Mouse (Mus musculus): Measurements from ENCODE around the gene Rtl6. TPM values are rescaled to one million over a fixed set of nuclear protein-coding genes. Genes with fewer than 3 reads are reported as not detected.

Gene Rtl6
- polyA plus RNA-seq (2015; fragmentation: Nextera tagmentation; extraction: Ambion mirVana), result 10.1 and 10.3 TPM in 2 replicates

- Histone ChIP-seq H3K27ac (peak within 1 kb of the TSS; percentile 56), H3K9me3 (no peaks in the 10 kb centered on the region), H3K27me3 (replicated peaks) (no peaks in the 10 kb centered on the region), H3K4me3 (replicated peaks) (peak within 1 kb of the TSS; percentile 75), H3K4me1 (replicated peaks) (0 out of 2 replicates have a peak, but pooled peaks cover 4% of the 10 kb centered on the region), H3K9ac (peak within 1 kb of the TSS; percentile 73), H3K4me2 (replicated peaks) (peak within 1 kb of the TSS; percentile 84), H3K36me3 (0 out of 2 replicates have a peak, but pooled peaks cover 8% of the 10 kb centered on the region)
- ATAC-seq, result peak; percentile 95
- 9% methylated on average over 59 of the region's 59 CpGs for WGBS
Measured at GRCm38 (mm10) chr15:84557189-84557921, at the start of gene Rtl6. TSS of gene Rtl6 (minus strand) at chr15:84557823.

GRCm38 (mm10) chr15:84603267-84603963, 45.8 kb upstream of the Rtl6 start:
- WGBS, result 66% methylated on average over 8 of the region's 8 CpGs
- Histone ChIP-seq H3K27me3 (replicated peaks) (no peaks in the 10 kb centered on the region), H3K36me3 (no peaks in the 10 kb centered on the region), H3K4me2 (replicated peaks) (no peak overlapping the region), H3K4me1 (replicated peaks) (no peaks in the 10 kb centered on the region), H3K9ac (no peak overlapping the region), H3K4me3 (replicated peaks) (no peak overlapping the region), H3K9me3 (no peaks in the 10 kb centered on the region), H3K27ac (no peak overlapping the region)
- ATAC-seq, result no peak

- WGBS, result 71% methylated on average over 9 of the region's 9 CpGs
- Histone ChIP-seq H3K27me3 (replicated peaks) (no peaks in the 10 kb centered on the region), H3K4me3 (replicated peaks) (no peak overlapping the region), H3K36me3 (no peaks in the 10 kb centered on the region), H3K4me2 (replicated peaks) (no peak overlapping the region), H3K9ac (no peak overlapping the region), H3K4me1 (replicated peaks) (no peaks in the 10 kb centered on the region), H3K27ac (no peak overlapping the region), H3K9me3 (no peaks in the 10 kb centered on the region)
- no peak for ATAC-seq
Measured at GRCm38 (mm10) chr15:84600977-84601595, 43.5 kb upstream of the Rtl6 start.

- Histone ChIP-seq H3K9ac (no peak overlapping the region), H3K27ac (no peak overlapping the region), H3K9me3 (no peaks in the 10 kb centered on the region), H3K4me3 (replicated peaks) (no peak overlapping the region), H3K4me2 (replicated peaks) (no peak overlapping the region), H3K4me1 (replicated peaks) (no peaks in the 10 kb centered on the region), H3K27me3 (replicated peaks) (no peaks in the 10 kb centered on the region), H3K36me3 (no peaks in the 10 kb centered on the region)
- ATAC-seq, result no peak
- 85% methylated on average over 2 of the region's 2 CpGs for WGBS
Measured at GRCm38 (mm10) chr15:84598911-84599310, 41.3 kb upstream of the Rtl6 start.

- no peaks in the 10 kb centered on the region for H3K27me3 ChIP-seq (replicated peaks)
- no peak overlapping the region for H3K9ac ChIP-seq
- no peak for ATAC-seq
- no peaks in the 10 kb centered on the region for H3K9me3 ChIP-seq
- H3K36me3 ChIP-seq, result no peaks in the 10 kb centered on the region
- 83% methylated on average over 1 of the region's 1 CpGs for WGBS
- no peak overlapping the region for H3K27ac ChIP-seq
- H3K4me3 ChIP-seq (replicated peaks), result no peak overlapping the region
- H3K4me2 ChIP-seq (replicated peaks), result no peak overlapping the region
- no peaks in the 10 kb centered on the region for H3K4me1 ChIP-seq (replicated peaks)
Measured at GRCm38 (mm10) chr15:84597816-84598215, 40.2 kb upstream of the Rtl6 start.

- Histone ChIP-seq H3K27me3 (replicated peaks) (no peaks in the 10 kb centered on the region), H3K36me3 (no peaks in the 10 kb centered on the region), H3K4me2 (replicated peaks) (no peak overlapping the region), H3K9me3 (no peaks in the 10 kb centered on the region), H3K9ac (no peak overlapping the region), H3K4me1 (replicated peaks) (no peaks in the 10 kb centered on the region), H3K27ac (no peak overlapping the region), H3K4me3 (replicated peaks) (no peak overlapping the region)
- no peak for ATAC-seq
Measured at GRCm38 (mm10) chr15:84597021-84597420, 39.4 kb upstream of the Rtl6 start.

- no peak overlapping the region for H3K4me2 ChIP-seq (replicated peaks)
- H3K27me3 ChIP-seq (replicated peaks), result no peaks in the 10 kb centered on the region
- H3K36me3 ChIP-seq, result no peaks in the 10 kb centered on the region
- H3K9ac ChIP-seq, result no peak overlapping the region
- no peak for ATAC-seq
- WGBS, result 70% methylated on average over 9 of the region's 9 CpGs
- H3K4me1 ChIP-seq (replicated peaks), result no peaks in the 10 kb centered on the region
- no peak overlapping the region for H3K4me3 ChIP-seq (replicated peaks)
- no peaks in the 10 kb centered on the region for H3K9me3 ChIP-seq
- no peak overlapping the region for H3K27ac ChIP-seq
Measured at GRCm38 (mm10) chr15:84595241-84595945, 37.8 kb upstream of the Rtl6 start.

- Histone ChIP-seq H3K27me3 (replicated peaks) (no peaks in the 10 kb centered on the region), H3K4me3 (replicated peaks) (no peak overlapping the region), H3K27ac (no peak overlapping the region), H3K9me3 (no peaks in the 10 kb centered on the region), H3K4me1 (replicated peaks) (no peaks in the 10 kb centered on the region), H3K9ac (no peak overlapping the region), H3K4me2 (replicated peaks) (no peak overlapping the region), H3K36me3 (no peaks in the 10 kb centered on the region)
- ATAC-seq, result no peak
- 44% methylated on average over 9 of the region's 9 CpGs for WGBS
Measured at GRCm38 (mm10) chr15:84593514-84593913, 35.9 kb upstream of the Rtl6 start.

GRCm38 (mm10) chr15:84592240-84592639, 34.6 kb upstream of the Rtl6 start:
- Histone ChIP-seq H3K4me1 (replicated peaks) (peaks cover 5% of the 10 kb centered on the region; the same call in 1 of the 2 replicates), H3K27me3 (replicated peaks) (no peaks in the 10 kb centered on the region), H3K4me3 (replicated peaks) (no peak overlapping the region), H3K9ac (no peak overlapping the region), H3K4me2 (replicated peaks) (no peak overlapping the region), H3K36me3 (no peaks in the 10 kb centered on the region), H3K9me3 (no peaks in the 10 kb centered on the region), H3K27ac (no peak overlapping the region)
- ATAC-seq, result no peak
- WGBS, result 69% methylated on average over 5 of the region's 5 CpGs

GRCm38 (mm10) chr15:84591573-84592139, 34.0 kb upstream of the Rtl6 start:
- ATAC-seq, result no peak

GRCm38 (mm10) chr15:84588371-84588821, 30.8 kb upstream of the Rtl6 start:
- Histone ChIP-seq H3K27ac (no peak overlapping the region), H3K36me3 (no peaks in the 10 kb centered on the region)

More at GRCm38 (mm10) chr15:84591573-84592139, 34.0 kb upstream of the Rtl6 start:
- H3K36me3 ChIP-seq, result no peaks in the 10 kb centered on the region
- no peak overlapping the region for H3K4me3 ChIP-seq (replicated peaks)
- H3K4me1 ChIP-seq (replicated peaks), result peaks cover 5% of the 10 kb centered on the region; the same call in 1 of the 2 replicates
- 62% methylated on average over 13 of the region's 13 CpGs for WGBS
- no peaks in the 10 kb centered on the region for H3K27me3 ChIP-seq (replicated peaks)
- no peak overlapping the region for H3K4me2 ChIP-seq (replicated peaks)
- H3K27ac ChIP-seq, result no peak overlapping the region
- no peaks in the 10 kb centered on the region for H3K9me3 ChIP-seq
- no peak overlapping the region for H3K9ac ChIP-seq

More at GRCm38 (mm10) chr15:84588371-84588821, 30.8 kb upstream of the Rtl6 start:
- H3K27me3 ChIP-seq (replicated peaks), result no peaks in the 10 kb centered on the region
- H3K4me3 ChIP-seq (replicated peaks), result no peak overlapping the region
- no peak overlapping the region for H3K4me2 ChIP-seq (replicated peaks)
- no peak for ATAC-seq
- 54% methylated on average over 4 of the region's 4 CpGs for WGBS
- no peaks in the 10 kb centered on the region for H3K9me3 ChIP-seq
- no peak overlapping the region for H3K9ac ChIP-seq
- peaks cover 5% of the 10 kb centered on the region; the same call in 1 of the 2 replicates for H3K4me1 ChIP-seq (replicated peaks)
